Mouse (Mus musculus): ENCODE measurements around the gene Rpl3l. TPM values are rescaled to one million over a fixed set of nuclear protein-coding genes. Genes with fewer than 3 reads are reported as not detected.
A peak's percentile ranks its signal among the peaks of the same experiment; 100 is the strongest.

Gene Rpl3l
- polyA plus RNA-seq, 1 experiment, result 0.35 TPM

DNA sequence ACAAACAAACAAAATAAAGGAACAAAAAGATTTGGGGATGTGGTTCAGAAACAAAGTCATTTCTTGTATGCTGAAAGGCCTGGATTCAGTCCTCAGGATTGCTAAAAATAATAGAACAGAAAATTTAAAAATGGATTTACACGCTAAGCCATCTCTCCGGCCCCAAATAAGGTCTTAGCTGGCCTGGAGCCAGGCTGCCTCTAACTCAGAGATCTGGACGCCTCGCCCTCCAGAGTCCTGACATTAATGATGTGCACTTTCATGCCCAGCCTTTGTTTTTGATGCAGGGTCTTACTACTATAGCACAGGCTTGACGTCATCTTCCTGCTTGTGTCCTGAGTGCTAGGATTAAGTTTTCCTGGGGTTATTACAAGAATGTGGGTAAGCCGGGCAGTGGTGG lies 1.4 kb downstream of the Rpl3l start:
- no peak overlapping the region for H3K4me3 ChIP-seq (replicated peaks)
- no peaks in the 10 kb centered on the region for H3K9me3 ChIP-seq
- peaks cover 35% of the 10 kb centered on the region for H3K4me1 ChIP-seq
- no peaks in the 10 kb centered on the region for H3K36me3 ChIP-seq (replicated peaks; ENCODE audit: low read length)
- H3K27me3 ChIP-seq (replicated peaks), result peaks cover 5% of the 10 kb centered on the region
- TF ChIP-seq FLI1 (IDR thresholded peaks at IDR 0.05; ENCODE audit: low read length), result no peak
- TF ChIP-seq GATA1 (IDR thresholded peaks at IDR 0.05; ENCODE audit: borderline replicate concordance, low read length), result no peak

DNA sequence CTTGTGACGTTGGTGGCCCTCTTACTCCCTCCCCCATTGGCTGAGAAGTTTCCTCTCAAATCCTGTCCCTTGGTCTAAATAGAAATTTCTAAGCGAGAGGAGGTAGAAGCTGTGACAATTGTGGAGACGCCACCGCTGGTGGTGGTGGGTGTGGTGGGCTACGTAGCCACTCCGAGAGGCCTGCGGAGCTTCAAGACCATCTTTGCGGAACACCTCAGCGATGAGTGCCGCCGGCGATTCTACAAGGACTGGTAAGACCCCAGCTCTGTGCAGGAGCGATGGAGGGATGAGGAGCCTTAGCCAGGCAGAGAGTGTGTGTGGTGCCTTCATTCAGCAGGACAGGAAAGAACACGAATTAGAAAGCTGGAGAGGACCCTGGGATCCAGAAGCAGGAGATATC lies 3.2 kb downstream of the Rpl3l start:
- peaks cover 5% of the 10 kb centered on the region for H3K27me3 ChIP-seq (replicated peaks)

DNA sequence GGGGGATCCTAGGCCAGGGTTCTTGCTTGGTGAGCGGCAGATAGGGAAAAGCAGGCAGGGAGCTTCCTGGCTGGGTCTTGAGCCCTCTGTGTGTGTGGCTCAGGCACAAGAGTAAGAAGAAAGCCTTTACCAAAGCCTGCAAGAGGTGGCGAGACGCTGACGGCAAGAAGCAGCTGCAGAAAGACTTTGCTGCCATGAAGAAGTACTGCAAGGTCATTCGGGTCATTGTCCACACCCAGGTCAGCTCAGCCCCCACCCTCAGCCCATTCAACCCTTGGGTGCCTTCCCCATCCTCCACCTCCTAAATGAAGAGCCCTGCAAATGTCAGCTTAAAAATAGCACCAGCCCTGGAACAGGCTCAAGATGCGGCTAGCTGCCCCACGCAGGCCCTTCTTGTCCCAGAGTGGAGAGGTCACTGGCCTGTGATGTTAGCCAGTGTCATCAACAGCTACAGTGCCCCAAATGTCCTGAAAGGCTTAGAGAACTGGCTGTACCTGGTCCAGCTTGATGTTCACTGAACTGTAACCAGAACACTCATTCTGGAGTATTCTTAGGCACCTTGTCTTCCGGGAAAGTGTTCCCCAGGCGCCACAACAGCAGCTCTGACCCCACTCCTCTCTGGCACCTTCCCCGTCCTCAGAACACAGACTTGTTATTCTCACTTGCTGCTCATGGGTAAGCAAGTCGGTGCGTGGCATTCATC lies 4.8 kb downstream of the Rpl3l start:
- Histone ChIP-seq H3K4me1 (peaks cover 52% of the 10 kb centered on the region), H3K9me3 (no peaks in the 10 kb centered on the region), H3K36me3 (replicated peaks; ENCODE audit: low read length) (no peaks in the 10 kb centered on the region), H3K27me3 (replicated peaks) (peaks cover 5% of the 10 kb centered on the region), H3K4me3 (replicated peaks) (no peak overlapping the region)
- no peak for TF ChIP-seq GATA1 (IDR thresholded peaks at IDR 0.05; ENCODE audit: borderline replicate concordance, low read length)
- TF ChIP-seq FLI1 (IDR thresholded peaks at IDR 0.05; ENCODE audit: low read length), result no peak

More for the DNA sequence above, 3.2 kb downstream of the Rpl3l start:
- H3K4me1 ChIP-seq, result peaks cover 40% of the 10 kb centered on the region
- H3K36me3 ChIP-seq (replicated peaks; ENCODE audit: low read length), result no peaks in the 10 kb centered on the region
- no peak for TF ChIP-seq FLI1 (IDR thresholded peaks at IDR 0.05; ENCODE audit: low read length)
- no peak for TF ChIP-seq GATA1 (IDR thresholded peaks at IDR 0.05; ENCODE audit: borderline replicate concordance, low read length)
- no peak overlapping the region for H3K4me3 ChIP-seq (replicated peaks)
- H3K9me3 ChIP-seq, result no peaks in the 10 kb centered on the region

GRCm38 (mm10) chr17:24733434-24734050 lies 5.9 kb downstream of the Rpl3l start:
- TF ChIP-seq FLI1 (IDR thresholded peaks at IDR 0.05; ENCODE audit: low read length), result no peak
- no peak for TF ChIP-seq GATA1 (IDR thresholded peaks at IDR 0.05; ENCODE audit: borderline replicate concordance, low read length)
- H3K9me3 ChIP-seq, result no peaks in the 10 kb centered on the region
- no peak overlapping the region for H3K4me3 ChIP-seq (replicated peaks)
- no peaks in the 10 kb centered on the region for H3K36me3 ChIP-seq (replicated peaks; ENCODE audit: low read length)
- H3K4me1 ChIP-seq, result peaks cover 52% of the 10 kb centered on the region
- H3K27me3 ChIP-seq (replicated peaks), result peaks cover 2% of the 10 kb centered on the region

- H3K9me3 ChIP-seq, result no peaks in the 10 kb centered on the region
- peaks cover 2% of the 10 kb centered on the region for H3K27me3 ChIP-seq (replicated peaks)
- H3K36me3 ChIP-seq (replicated peaks; ENCODE audit: low read length), result peaks cover 5% of the 10 kb centered on the region
- peaks cover 56% of the 10 kb centered on the region for H3K4me1 ChIP-seq
- no peak overlapping the region for H3K4me3 ChIP-seq (replicated peaks)
- no peak for TF ChIP-seq FLI1 (IDR thresholded peaks at IDR 0.05; ENCODE audit: low read length)
- TF ChIP-seq GATA1 (IDR thresholded peaks at IDR 0.05; ENCODE audit: borderline replicate concordance, low read length), result no peak
Observed at GRCm38 (mm10) chr17:24734513-24734912, 6.9 kb downstream of the Rpl3l start.

DNA sequence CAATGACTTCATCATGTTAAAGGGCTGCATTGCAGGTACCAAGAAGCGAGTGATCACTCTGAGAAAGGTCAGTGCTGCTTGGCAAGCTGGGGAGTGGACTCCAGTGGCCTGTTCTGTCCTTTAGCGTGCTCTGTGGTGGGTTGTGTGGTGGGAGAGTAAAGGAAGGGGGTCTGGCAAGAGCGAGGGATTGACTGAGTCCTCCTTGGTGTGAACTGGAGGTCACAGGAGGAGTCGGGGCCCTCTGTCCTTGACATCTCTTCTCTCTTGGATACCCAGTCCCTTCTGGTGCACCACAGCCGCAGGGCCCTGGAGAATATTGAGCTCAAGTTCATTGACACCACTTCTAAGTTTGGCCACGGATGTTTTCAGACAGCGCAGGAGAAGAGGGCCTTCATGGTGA lies 7.8 kb downstream of the Rpl3l start:
- peak overlapping the region; percentile 94 for H3K4me3 ChIP-seq (replicated peaks)
- TF ChIP-seq FLI1 (IDR thresholded peaks at IDR 0.05; ENCODE audit: low read length) (no peak), GATA1 (IDR thresholded peaks at IDR 0.05; ENCODE audit: borderline replicate concordance, low read length) (no peak)

DNA sequence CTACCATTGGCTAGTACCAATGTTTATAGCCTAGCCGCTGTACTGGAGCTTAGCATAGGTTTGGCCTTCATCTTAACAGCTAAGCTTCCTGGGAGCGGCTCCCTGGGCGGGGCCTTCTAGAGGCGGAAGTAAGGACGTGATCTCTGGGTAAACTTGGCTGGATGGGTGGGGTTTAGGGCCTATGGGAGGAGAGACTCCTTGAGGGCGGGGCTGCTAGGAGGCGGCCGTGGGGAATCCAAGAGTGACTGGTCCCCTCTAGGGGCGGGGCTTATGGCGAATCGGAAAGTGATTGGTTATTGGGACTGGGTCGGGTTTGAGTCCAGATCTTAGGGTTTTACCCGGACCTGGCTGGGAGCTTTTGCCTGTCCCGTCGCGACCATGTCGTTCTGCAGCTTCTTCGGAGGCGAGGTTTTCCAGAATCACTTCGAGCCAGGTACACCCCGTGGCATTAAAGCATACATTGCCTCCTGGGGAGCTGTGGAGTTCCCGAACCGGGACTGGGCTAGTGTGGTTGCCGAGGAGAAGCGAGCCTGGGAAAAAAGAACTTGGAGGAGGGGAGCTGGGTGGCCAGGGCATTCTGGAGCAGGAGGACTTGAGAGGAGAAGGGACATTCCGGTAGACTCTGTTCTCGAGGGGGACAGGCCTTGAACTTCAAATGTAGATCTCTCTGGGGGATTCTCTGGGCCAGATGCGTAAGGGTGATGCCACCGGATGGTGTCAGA lies 8.9 kb downstream of the Rpl3l start, which contains the start of gene Msrb1:
Msrb1 (plus strand) TSS at position 313 of the 722 bp plus-strand sequence.
- Histone ChIP-seq H3K4me1 (peaks cover 47% of the 10 kb centered on the region), H3K9me3 (no peaks in the 10 kb centered on the region), H3K4me3 (replicated peaks) (peak within 1 kb of the TSS; percentile 94), H3K36me3 (replicated peaks; ENCODE audit: low read length) (peaks cover 23% of the 10 kb centered on the region), H3K27me3 (replicated peaks) (peaks cover 2% of the 10 kb centered on the region)
- TF ChIP-seq GATA1 (IDR thresholded peaks at IDR 0.05; ENCODE audit: borderline replicate concordance, low read length), result no peak
- no peak for TF ChIP-seq FLI1 (IDR thresholded peaks at IDR 0.05; ENCODE audit: low read length)

More for the DNA sequence above, 7.8 kb downstream of the Rpl3l start:
- Histone ChIP-seq H3K36me3 (replicated peaks; ENCODE audit: low read length) (peaks cover 14% of the 10 kb centered on the region), H3K27me3 (replicated peaks) (peaks cover 2% of the 10 kb centered on the region), H3K9me3 (no peaks in the 10 kb centered on the region), H3K4me1 (peaks cover 53% of the 10 kb centered on the region)

DNA sequence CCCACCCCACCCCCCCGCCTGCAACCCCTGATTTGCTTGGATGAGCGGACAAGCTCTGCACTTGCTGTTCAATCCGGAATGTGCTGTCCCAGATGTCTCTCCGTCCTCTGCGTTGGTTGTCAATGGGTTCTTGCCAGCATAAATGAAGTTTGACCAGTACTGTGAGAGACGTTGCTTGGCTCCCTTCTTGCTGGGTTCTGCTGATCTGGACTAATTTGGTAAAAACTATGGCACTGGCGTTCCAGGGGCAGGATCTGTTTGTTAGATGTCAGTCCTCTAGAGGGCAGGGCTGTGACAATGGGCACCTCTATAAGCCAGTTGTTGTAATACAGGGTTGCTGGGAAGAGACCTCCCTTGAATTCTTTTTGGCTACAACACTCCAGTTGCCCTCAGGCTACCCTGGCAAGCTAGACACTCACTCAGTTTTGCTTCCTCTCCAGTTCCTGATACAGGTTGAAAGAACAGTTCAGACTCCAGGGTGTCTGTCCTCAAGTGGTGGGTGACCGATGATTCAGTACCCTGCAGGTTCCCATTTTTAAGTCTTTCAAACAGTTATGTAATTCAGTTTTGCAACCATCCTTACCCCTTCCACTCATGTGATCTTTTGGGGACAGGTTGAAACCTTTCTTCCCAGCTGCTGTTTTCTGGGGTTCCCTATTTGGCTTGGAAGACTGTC lies 9.7 kb downstream of the Rpl3l start:
- Histone ChIP-seq H3K9me3 (no peaks in the 10 kb centered on the region), H3K4me1 (peaks cover 43% of the 10 kb centered on the region), H3K4me3 (replicated peaks) (peak overlapping the region; percentile 94), H3K27me3 (replicated peaks) (peaks cover under 1% of the 10 kb centered on the region), H3K36me3 (replicated peaks; ENCODE audit: low read length) (peaks cover 31% of the 10 kb centered on the region)
- TF ChIP-seq GATA1 (IDR thresholded peaks at IDR 0.05; ENCODE audit: borderline replicate concordance, low read length) (no peak), FLI1 (IDR thresholded peaks at IDR 0.05; ENCODE audit: low read length) (no peak)

DNA sequence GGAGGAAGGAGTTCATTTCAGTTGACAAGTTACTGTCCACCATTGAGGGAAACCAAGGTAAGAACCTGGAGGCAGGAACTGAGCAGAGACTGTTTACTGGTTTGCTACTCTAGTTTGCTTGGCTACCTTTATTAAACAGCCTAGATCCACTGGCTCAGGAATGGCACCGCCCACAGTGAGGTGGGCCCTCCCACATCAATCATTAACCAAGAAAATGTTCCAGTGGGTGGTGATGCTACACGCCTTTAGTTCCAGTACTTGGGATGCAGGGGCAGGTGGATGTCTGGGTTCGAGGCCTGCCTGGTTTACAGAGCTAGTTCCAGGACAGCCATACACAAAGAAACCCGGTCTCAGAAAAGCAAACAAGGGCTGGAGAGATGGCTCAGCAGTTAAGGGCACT lies 10.6 kb downstream of the Rpl3l start:
- peak overlapping the region; percentile 66 for H3K4me3 ChIP-seq (replicated peaks)
- no peaks in the 10 kb centered on the region for H3K27me3 ChIP-seq (replicated peaks)

More for the DNA sequence above, 10.6 kb downstream of the Rpl3l start:
- peaks cover 38% of the 10 kb centered on the region for H3K4me1 ChIP-seq
- H3K36me3 ChIP-seq (replicated peaks; ENCODE audit: low read length), result peaks cover 41% of the 10 kb centered on the region
- H3K9me3 ChIP-seq, result no peaks in the 10 kb centered on the region
- no peak for TF ChIP-seq FLI1 (IDR thresholded peaks at IDR 0.05; ENCODE audit: low read length)
- TF ChIP-seq GATA1 (IDR thresholded peaks at IDR 0.05; ENCODE audit: borderline replicate concordance, low read length), result no peak
